Mouse (Mus musculus) lung, embryonic 15.5 days (tissue): ENCODE data around the gene Col4a1. TPM values are rescaled to one million over a fixed set of nuclear protein-coding genes. Genes with fewer than 3 reads are reported as not detected.
A peak's percentile ranks its signal among the peaks of the same experiment; 100 is the strongest.

Experiments
- ATAC-seq: fragments of 200-750 bp; cut with Nextera tagmentation; 2 replicates; pipeline ENCODE4 v1.8.0; 2017; ENCODE audit warnings: moderate number of reproducible peaks, borderline replicate concordance; ENCODE audit not compliant: low FRiP score, low TSS enrichment; ENCODE audit errors: extremely low read depth
- H3K27ac ChIP-seq: fragments of 300-500 bp; sonication (generic); 2 replicates; pipeline ENCODE4 v1.5.1; 2015; ENCODE audit warnings: moderate library complexity, mild to moderate bottlenecking, inconsistent platforms
- H3K27me3 ChIP-seq: fragments of 300-500 bp; sonication (generic); 2 replicates; pipeline ENCODE4 v1.6.1; 2015; ENCODE audit warnings: inconsistent platforms
- H3K36me3 ChIP-seq: fragments of 300-500 bp; sonication (generic); 2 replicates; pipeline ENCODE4 v1.6.1; 2015; ENCODE audit warnings: inconsistent platforms
- H3K4me1 ChIP-seq: fragments of 300-500 bp; sonication (generic); 2 replicates; pipeline ENCODE4 v1.6.1; 2015; ENCODE audit warnings: inconsistent platforms
- H3K4me2 ChIP-seq: fragments of 300-500 bp; sonication (generic); 2 replicates; pipeline ENCODE4 v1.6.1; 2015; ENCODE audit warnings: inconsistent platforms, mild to moderate bottlenecking, moderate library complexity
- H3K4me3 ChIP-seq: fragments of 300-500 bp; sonication (generic); 2 replicates; pipeline ENCODE4 v1.5.1; 2015; ENCODE audit warnings: mild to moderate bottlenecking, inconsistent platforms
- H3K9ac ChIP-seq: fragments of 300-500 bp; sonication (generic); 2 replicates; pipeline ENCODE4 v1.6.1; 2015; ENCODE audit warnings: inconsistent platforms
- H3K9me3 ChIP-seq: fragments of 300-500 bp; sonication (generic); 2 replicates; pipeline ENCODE4 v1.6.1; 2016; ENCODE audit warnings: inconsistent platforms
- WGBS: fragments of 180-500 bp; shearing (Covaris S2); methylation state at CpG from one replicate; pipeline ENCODE4 v1.1.7; 2015; 5-methylcytosine and 5-hydroxymethylcytosine counted together
- polyA plus RNA-seq: library from polyadenylated mRNA; unstranded; fragments of >200 nt; fragmentation: Nextera tagmentation; extraction: Ambion mirVana; gene quantifications from 2 replicates; pipeline ENCODE4 v1.2.1, GENCODE M21; 2015

The Col4a1 gene
- polyA plus RNA-seq, 1 experiment from 2014 or later = 360 TPM

DNA sequence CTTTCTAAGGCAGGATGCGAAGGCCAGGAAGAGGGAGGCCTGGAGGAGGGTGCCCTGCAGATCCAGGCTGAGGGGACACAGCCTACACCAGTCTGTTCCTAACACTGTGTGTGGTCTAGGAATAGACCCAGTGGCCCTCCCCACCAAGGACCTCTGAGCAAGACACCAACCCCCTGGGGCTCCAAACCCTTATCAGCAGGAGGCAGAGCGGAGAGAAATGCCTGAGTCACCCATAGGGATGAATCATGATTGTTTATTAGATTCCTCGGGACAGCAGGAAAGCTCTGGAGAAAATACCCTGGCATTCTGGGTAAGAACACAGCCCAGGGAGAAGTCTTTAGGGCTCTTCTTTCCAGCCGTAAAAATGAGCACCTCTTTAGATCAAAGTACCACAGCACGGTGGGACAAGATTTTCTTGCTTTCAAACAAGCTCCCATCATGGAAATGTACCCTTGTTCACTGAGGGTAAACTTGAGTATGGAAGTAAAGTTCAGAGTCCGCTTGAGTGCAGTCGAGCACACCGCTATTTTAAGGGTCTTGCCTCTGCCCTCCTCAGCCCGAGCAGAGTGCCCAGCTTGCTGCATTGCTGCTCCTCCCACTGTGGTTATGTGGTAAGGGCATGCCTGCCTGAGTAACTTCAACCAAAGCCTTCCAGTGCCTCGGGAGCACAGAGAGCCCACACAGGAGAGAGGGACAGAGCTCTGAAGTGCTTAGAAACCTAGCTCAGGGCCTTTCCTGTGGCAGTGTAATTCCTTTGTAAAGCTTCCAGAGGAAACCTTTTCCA lies 52.6 kb downstream of the Col4a1 start:
- H3K4me1 ChIP-seq = peaks cover 84% of the 10 kb centered on the region
- ATAC-seq = no peak
- H3K4me2 ChIP-seq = no peak overlapping the region
- no peak overlapping the region for H3K9ac ChIP-seq
- H3K27ac ChIP-seq = peak overlapping the region; percentile 46
- H3K4me3 ChIP-seq = no peak overlapping the region
- WGBS = 18% methylated on average over 10 of the region's 10 CpGs
- no peaks in the 10 kb centered on the region for H3K27me3 ChIP-seq
- no peaks in the 10 kb centered on the region for H3K36me3 ChIP-seq
- H3K9me3 ChIP-seq = no peaks in the 10 kb centered on the region

DNA sequence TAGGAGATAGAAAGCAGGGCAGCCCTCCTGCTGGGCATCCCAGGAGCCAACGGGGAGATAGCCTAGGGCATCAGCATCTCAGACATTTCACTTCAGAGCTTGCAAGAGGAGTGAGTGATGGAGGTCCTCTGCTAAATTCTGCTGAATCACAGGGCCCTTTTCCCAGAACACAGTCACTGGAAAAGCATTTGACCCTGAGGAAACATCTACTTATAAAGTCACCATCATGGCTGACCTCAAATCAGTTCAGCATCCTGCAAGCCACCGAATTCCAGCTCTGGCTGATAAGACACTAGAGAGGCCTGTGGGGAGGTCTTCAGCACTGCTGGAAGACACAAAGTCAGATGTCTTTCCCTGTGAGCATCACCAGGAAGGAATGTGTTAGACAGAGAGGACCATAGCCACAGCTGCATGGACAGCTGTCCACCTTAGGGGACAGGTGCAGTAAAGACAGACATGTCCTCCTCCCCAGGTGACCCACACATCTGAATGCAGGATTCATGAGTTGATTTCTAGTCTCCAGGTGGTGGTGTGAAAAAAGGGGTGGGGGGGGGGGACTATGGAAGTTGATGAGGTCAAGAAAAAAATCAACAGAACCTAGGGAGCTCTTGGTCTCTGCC lies 54.0 kb downstream of the Col4a1 start:
- no peaks in the 10 kb centered on the region for H3K36me3 ChIP-seq
- WGBS = 35% methylated on average over 2 of the region's 2 CpGs

DNA sequence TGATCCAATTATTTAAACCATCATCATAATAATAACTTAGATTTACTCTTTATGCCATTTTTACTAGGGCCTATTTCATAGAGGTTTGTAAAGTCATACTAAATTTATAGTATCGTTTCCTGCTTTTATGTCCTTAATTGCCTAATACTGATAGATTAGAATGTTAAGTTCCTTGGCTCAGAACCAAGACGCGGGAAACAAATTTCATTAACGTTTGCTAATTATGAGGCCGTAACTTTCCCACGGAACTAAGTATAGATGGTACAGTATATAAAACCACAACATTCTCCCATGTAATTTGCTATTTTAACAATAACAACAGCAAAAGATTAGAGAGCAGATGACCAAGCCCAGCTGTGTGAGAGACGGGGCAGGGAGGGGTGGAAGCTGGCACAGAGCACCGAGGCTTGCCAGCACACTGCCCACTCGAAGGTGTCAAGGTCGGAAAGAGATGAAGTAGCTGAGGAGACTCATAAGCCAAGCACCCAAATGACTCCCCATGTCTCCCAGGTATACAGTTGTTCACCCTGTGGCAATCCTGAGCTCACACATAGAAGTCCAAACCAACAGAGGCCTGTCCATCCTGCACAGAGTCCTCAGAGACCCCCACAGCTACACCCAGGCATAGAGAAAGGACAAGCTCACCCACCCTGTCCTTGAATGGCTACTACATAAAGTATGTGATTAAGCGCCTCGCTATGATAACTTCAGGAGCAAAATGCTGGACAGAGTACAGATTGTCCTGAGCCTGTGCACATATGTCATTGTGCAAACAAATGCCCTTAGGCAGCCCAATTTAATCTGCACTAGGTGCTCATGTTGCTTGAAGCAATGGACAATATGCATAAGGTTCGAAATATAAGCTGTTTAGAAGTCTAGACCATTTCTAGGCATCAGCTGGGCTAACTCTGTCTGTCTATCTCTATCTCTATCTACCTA lies 55.3 kb downstream of the Col4a1 start:
- Histone ChIP-seq H3K4me3 (no peak overlapping the region), H3K36me3 (no peaks in the 10 kb centered on the region), H3K9me3 (no peaks in the 10 kb centered on the region), H3K9ac (no peak overlapping the region), H3K27me3 (no peaks in the 10 kb centered on the region), H3K4me2 (no peak overlapping the region), H3K4me1 (peaks cover 78% of the 10 kb centered on the region), H3K27ac (0 out of 2 replicates have a peak overlapping the region, but pooled peaks have one; percentile 53)
- WGBS = 56% methylated on average over 13 of the region's 13 CpGs
- ATAC-seq = no peak

More for the DNA sequence above, 54.0 kb downstream of the Col4a1 start:
- no peak overlapping the region for H3K4me3 ChIP-seq
- no peak for ATAC-seq
- peaks cover 76% of the 10 kb centered on the region for H3K4me1 ChIP-seq
- no peak overlapping the region for H3K9ac ChIP-seq
- H3K27ac ChIP-seq = no peak overlapping the region
- no peaks in the 10 kb centered on the region for H3K9me3 ChIP-seq
- H3K4me2 ChIP-seq = no peak overlapping the region
- no peaks in the 10 kb centered on the region for H3K27me3 ChIP-seq

DNA sequence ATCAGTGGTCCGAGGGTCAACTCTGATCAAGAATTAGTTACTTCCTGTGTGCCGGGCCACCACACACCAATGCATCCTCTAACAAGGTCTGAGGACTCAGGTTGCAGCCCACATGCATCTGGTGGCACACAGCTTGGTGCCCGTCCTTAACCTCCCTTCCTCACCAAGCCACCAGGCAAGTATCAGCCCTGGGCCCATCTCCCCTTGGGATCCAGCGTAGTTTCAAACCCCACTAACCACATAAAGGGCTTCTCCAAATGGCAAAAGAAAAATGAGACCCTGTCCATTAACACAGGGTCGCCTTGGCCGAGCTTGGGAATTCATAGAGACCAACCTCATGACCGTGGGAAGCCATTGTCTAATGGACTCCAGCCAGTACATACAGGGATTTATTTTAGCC lies 56.2 kb downstream of the Col4a1 start:
- H3K4me1 ChIP-seq = peaks cover 79% of the 10 kb centered on the region
- no peaks in the 10 kb centered on the region for H3K36me3 ChIP-seq
- WGBS = 69% methylated on average over 7 of the region's 7 CpGs
- ATAC-seq = no peak
- no peak overlapping the region for H3K9ac ChIP-seq
- H3K27ac ChIP-seq = peak overlapping the region; percentile 53
- no peak overlapping the region for H3K4me2 ChIP-seq
- no peaks in the 10 kb centered on the region for H3K27me3 ChIP-seq
- H3K9me3 ChIP-seq = no peaks in the 10 kb centered on the region
- H3K4me3 ChIP-seq = no peak overlapping the region

DNA sequence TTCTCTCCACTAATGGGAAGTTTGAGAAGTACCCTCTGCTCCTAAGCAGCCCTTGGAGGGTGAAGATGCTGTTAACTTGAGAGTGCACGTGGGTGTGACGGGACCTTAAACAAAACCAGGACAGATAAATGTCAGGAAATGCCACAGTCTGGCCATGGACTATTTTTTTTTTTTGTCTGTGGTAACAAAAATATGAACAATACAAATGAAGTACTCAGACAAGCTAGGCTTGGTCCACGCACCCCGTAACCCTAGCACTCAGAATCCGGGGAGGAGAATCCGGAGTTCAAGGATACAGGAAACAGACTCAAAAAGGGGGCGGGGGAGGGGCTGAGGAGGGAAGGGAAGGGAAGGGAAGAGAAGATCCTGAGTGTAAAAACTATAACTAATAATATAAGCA lies 56.9 kb downstream of the Col4a1 start:
- WGBS = 49% methylated on average over 7 of the region's 7 CpGs
- Histone ChIP-seq H3K9me3 (no peaks in the 10 kb centered on the region), H3K4me2 (no peak overlapping the region), H3K36me3 (no peaks in the 10 kb centered on the region), H3K4me1 (peaks cover 77% of the 10 kb centered on the region), H3K9ac (no peak overlapping the region), H3K27ac (no peak overlapping the region), H3K4me3 (no peak overlapping the region), H3K27me3 (no peaks in the 10 kb centered on the region)
- no peak for ATAC-seq

GRCm38 (mm10) chr8:11254914-11255530 lies 57.6 kb downstream of the Col4a1 start:
- no peak overlapping the region for H3K27ac ChIP-seq
- ATAC-seq = no peak
- H3K4me2 ChIP-seq = no peak overlapping the region
- WGBS = 77% methylated on average over 10 of the region's 10 CpGs
- H3K4me3 ChIP-seq = no peak overlapping the region
- H3K9me3 ChIP-seq = no peaks in the 10 kb centered on the region
- H3K9ac ChIP-seq = no peak overlapping the region
- H3K36me3 ChIP-seq = no peaks in the 10 kb centered on the region
- no peaks in the 10 kb centered on the region for H3K27me3 ChIP-seq
- H3K4me1 ChIP-seq = peaks cover 77% of the 10 kb centered on the region

DNA sequence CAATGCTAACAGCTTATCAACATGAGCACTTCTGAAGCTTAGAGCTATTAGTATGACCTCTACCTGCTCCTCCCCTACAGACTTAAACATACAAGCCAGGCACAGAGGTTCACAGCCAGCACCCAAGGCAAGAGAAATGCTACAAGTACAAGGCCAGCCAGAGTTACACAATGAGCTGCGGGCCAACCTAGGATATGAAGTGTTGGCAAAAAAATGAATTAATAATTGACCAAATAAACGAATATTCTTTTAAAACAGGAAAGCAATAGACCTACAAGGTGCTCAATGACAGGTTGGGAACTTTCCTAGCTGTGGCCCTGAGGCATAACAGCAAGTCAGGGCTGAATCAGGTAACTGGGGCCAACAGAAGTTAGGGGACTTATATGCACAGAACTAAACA lies 58.1 kb downstream of the Col4a1 start:
- H3K27ac ChIP-seq = no peak overlapping the region
- 64% methylated on average over 2 of the region's 2 CpGs for WGBS
- ATAC-seq = no peak
- H3K4me2 ChIP-seq = no peak overlapping the region
- H3K4me3 ChIP-seq = no peak overlapping the region
- no peaks in the 10 kb centered on the region for H3K9me3 ChIP-seq
- no peak overlapping the region for H3K9ac ChIP-seq
- no peaks in the 10 kb centered on the region for H3K36me3 ChIP-seq
- peaks cover 77% of the 10 kb centered on the region for H3K4me1 ChIP-seq
- no peaks in the 10 kb centered on the region for H3K27me3 ChIP-seq

DNA sequence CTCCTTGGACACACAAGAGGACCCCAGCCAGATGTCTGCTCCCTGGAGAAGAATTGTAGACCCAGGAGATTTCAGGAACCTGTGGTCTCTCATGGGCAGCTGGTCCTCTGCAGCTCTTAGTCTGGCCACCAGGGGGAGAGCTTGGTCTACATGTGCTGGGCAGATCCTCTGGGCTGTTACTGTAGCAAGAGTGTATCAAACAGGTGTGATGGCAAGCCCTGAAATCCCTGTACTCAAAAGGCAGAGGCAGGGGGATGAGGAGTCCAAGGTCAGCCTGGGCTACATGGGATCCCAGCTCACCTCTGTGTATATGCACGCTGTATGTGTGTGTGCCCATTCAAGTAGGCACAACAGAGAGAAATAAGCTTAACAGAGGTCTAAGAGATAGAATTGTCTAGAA lies 59.1 kb downstream of the Col4a1 start:
- peaks cover 77% of the 10 kb centered on the region for H3K4me1 ChIP-seq
- 0 out of 2 replicates have a peak, but pooled peaks have one; percentile 9 for ATAC-seq

DNA sequence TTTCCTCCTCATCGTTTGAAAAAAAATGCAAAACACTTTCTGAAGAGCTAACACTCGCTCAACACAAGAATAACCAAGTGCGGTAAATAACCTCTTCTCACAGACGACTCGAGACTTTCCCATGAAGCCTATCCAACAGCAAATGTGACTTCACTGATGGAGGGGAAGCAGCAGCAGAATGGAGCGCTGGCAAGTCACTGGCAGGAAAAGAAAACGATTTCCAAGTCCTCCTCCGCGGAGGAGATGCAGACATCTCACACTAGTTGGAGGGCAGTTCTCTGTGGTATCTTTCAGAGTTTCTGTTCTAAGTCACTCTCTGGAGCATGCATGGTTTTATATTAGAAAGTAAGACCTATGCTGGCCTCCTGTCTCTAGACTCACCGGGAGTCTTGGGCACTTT lies 59.6 kb downstream of the Col4a1 start:
- ATAC-seq = no peak
- H3K4me2 ChIP-seq = no peak overlapping the region

More for the DNA sequence above, 59.1 kb downstream of the Col4a1 start:
- Histone ChIP-seq H3K4me2 (no peak overlapping the region), H3K36me3 (no peaks in the 10 kb centered on the region), H3K27me3 (no peaks in the 10 kb centered on the region), H3K4me3 (no peak overlapping the region), H3K9ac (no peak overlapping the region), H3K27ac (no peak overlapping the region), H3K9me3 (no peaks in the 10 kb centered on the region)
- 73% methylated on average over 1 of the region's 1 CpGs for WGBS

DNA sequence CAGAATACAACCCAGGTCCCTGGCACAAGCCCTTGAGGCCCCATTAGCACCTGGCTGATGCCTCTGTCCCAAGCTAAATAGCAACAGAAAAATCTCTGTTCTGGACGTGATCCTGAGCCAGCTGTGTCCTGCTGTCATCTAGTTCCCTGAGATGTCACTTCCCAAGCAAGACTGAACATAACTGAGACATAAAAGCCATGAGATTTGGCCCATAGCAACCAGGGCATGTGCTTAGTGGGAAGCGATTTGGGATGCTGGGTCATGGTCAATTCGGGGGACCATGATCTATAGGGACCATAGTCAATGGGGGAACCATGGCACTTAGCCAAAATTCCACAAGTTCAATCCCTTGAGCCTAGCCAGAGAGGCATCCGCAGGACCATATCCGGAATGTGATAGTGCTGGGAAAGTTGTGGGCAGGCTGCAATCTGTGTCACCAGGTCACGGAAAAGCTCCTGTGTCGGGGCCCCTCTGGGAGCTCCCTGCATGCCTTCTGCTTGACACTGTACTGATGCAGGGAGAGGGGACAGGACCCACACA lies 60.3 kb downstream of the Col4a1 start:
- WGBS = 48% methylated on average over 7 of the region's 7 CpGs
- Histone ChIP-seq H3K27me3 (no peaks in the 10 kb centered on the region), H3K4me2 (no peak overlapping the region), H3K9ac (no peak overlapping the region), H3K4me3 (no peak overlapping the region), H3K9me3 (no peaks in the 10 kb centered on the region), H3K36me3 (no peaks in the 10 kb centered on the region; the same call in 1 of the 2 replicates), H3K27ac (no peak overlapping the region), H3K4me1 (peaks cover 71% of the 10 kb centered on the region)
- no peak for ATAC-seq

More for the DNA sequence above, 59.6 kb downstream of the Col4a1 start:
- H3K4me3 ChIP-seq = no peak overlapping the region
- H3K27me3 ChIP-seq = no peaks in the 10 kb centered on the region
- H3K36me3 ChIP-seq = no peaks in the 10 kb centered on the region
- H3K4me1 ChIP-seq = peaks cover 77% of the 10 kb centered on the region
- no peak overlapping the region for H3K27ac ChIP-seq
- H3K9me3 ChIP-seq = no peaks in the 10 kb centered on the region
- 74% methylated on average over 10 of the region's 10 CpGs for WGBS
- H3K9ac ChIP-seq = no peak overlapping the region

DNA sequence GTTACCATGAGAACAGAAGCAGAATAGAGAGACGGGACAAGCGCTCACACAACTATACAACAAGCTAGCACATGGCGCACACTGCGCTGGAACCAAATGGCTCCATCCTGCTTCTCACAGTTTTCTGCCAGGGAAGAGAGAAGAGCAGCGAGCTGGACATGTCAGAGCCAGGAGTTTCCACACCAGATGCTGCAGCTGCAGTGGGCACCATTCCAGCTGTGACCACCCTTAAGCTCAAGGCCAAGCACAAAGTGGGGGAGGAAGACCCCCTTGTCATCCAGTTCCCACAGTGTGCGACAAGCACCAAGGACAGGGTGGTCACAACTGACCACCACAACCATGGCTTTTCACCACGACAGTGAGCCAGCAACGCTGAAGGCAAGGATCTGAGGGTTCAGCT lies 62.5 kb downstream of the Col4a1 start:
- peak; percentile 48 for ATAC-seq
- H3K4me1 ChIP-seq = peaks cover 51% of the 10 kb centered on the region
- H3K27ac ChIP-seq = peak overlapping the region; percentile 83
- H3K4me3 ChIP-seq = no peak overlapping the region
- no peak overlapping the region for H3K9ac ChIP-seq
- H3K36me3 ChIP-seq = peaks cover 20% of the 10 kb centered on the region
- no peaks in the 10 kb centered on the region for H3K9me3 ChIP-seq
- peak overlapping the region; percentile 4; the same call in 1 of the 2 replicates for H3K4me2 ChIP-seq
- H3K27me3 ChIP-seq = no peaks in the 10 kb centered on the region
- 50% methylated on average over 8 of the region's 8 CpGs for WGBS
